Mouse (Mus musculus): ENCODE results near the gene Mafb. TPM values are rescaled to one million over a fixed set of nuclear protein-coding genes. Genes with fewer than 3 reads are reported as not detected.

The Mafb gene
- 4.3 and 4.5 TPM in 2 replicates for polyA plus RNA-seq (2021; fragmentation: Nextera tagmentation)
- long read RNA-seq, experiment 1, transcript Mafb-201 (1 exons, 3,363 nt) = major isoform, 38 of 38 reads
- long read RNA-seq, experiment 1, partial matches to known transcripts = 0 of 38 reads
- long read RNA-seq, experiment 1, other reads (novel, unspliced or antisense) = 0 of 38 reads
- long read RNA-seq, experiment 2, transcript Mafb-201 (1 exons, 3,363 nt) = major isoform, 10 of 10 reads
- long read RNA-seq, experiment 2, partial matches to known transcripts = 0 of 10 reads
- long read RNA-seq, experiment 2, other reads (novel, unspliced or antisense) = 0 of 10 reads

GRCm38 (mm10) chr2:160366980-160367338, at the start of gene Mafb:
TSS of gene Mafb (minus strand) at chr2:160367065.

GRCm38 (mm10) chr2:160334111-160334661, 32.7 kb downstream of the Mafb start, which contains the start of gene Gm826:
TSS of gene Gm826 (minus strand) at chr2:160334162.

Other genes with a start within 250 kb of the Mafb start
- 0.24 TPM in 1 of 2 replicates, not detected in the other for gene Gm826, start 32.9 kb downstream of the Mafb start, polyA plus RNA-seq (2021; fragmentation: Nextera tagmentation)